Mouse (Mus musculus): ENCODE data around the gene Fyn.

Gene Fyn

GRCm38 (mm10) chr10:39540012-39540647 is 171.5 kb downstream of the Fyn start:
- DNase-seq (ENCODE audit: low spot score), result no peak

GRCm38 (mm10) chr10:39540995-39541394 is 172.3 kb downstream of the Fyn start:
- no peak for DNase-seq (ENCODE audit: low spot score)

- no peak for DNase-seq (ENCODE audit: low spot score)
Measured at GRCm38 (mm10) chr10:39541451-39541874, 172.8 kb downstream of the Fyn start.

- no peak for DNase-seq (ENCODE audit: low spot score)
Measured at GRCm38 (mm10) chr10:39541951-39542521, 173.4 kb downstream of the Fyn start.

GRCm38 (mm10) chr10:39542535-39543257 is 174.0 kb downstream of the Fyn start:
- no peak for DNase-seq (ENCODE audit: low spot score)

GRCm38 (mm10) chr10:39543258-39543770 is 174.7 kb downstream of the Fyn start:
- DNase-seq (ENCODE audit: low spot score), result no peak

- no peak for DNase-seq (ENCODE audit: low spot score)
Measured at GRCm38 (mm10) chr10:39547369-39548074, 178.9 kb downstream of the Fyn start.

GRCm38 (mm10) chr10:39550791-39551190 is 182.1 kb downstream of the Fyn start:
- no peak for DNase-seq (ENCODE audit: low spot score)

GRCm38 (mm10) chr10:39551637-39552185 is 183.1 kb downstream of the Fyn start:
- no peak for DNase-seq (ENCODE audit: low spot score)

- no peak for DNase-seq (ENCODE audit: low spot score)
Measured at GRCm38 (mm10) chr10:39552351-39552814, 183.7 kb downstream of the Fyn start.

- DNase-seq (ENCODE audit: low spot score), result no peak
Measured at GRCm38 (mm10) chr10:39552903-39553302, 184.2 kb downstream of the Fyn start.

GRCm38 (mm10) chr10:39555289-39555715 is 186.6 kb downstream of the Fyn start:
- DNase-seq (ENCODE audit: low spot score), result no peak

- no peak for DNase-seq (ENCODE audit: low spot score)
Measured at GRCm38 (mm10) chr10:39555740-39556139, 187.1 kb downstream of the Fyn start.

GRCm38 (mm10) chr10:39557360-39557759 is 188.7 kb downstream of the Fyn start:
- DNase-seq (ENCODE audit: low spot score), result no peak

GRCm38 (mm10) chr10:39557851-39558250 is 189.2 kb downstream of the Fyn start:
- DNase-seq (ENCODE audit: low spot score), result no peak

GRCm38 (mm10) chr10:39558492-39559005 is 189.9 kb downstream of the Fyn start:
- DNase-seq (ENCODE audit: low spot score), result no peak

GRCm38 (mm10) chr10:39559321-39559720 is 190.7 kb downstream of the Fyn start:
- no peak for DNase-seq (ENCODE audit: low spot score)

GRCm38 (mm10) chr10:39562383-39562782 is 193.7 kb downstream of the Fyn start:
- no peak for DNase-seq (ENCODE audit: low spot score)

GRCm38 (mm10) chr10:39563552-39564223 is 195.0 kb downstream of the Fyn start:
- no peak for DNase-seq (ENCODE audit: low spot score)

GRCm38 (mm10) chr10:39566901-39567300 is 198.2 kb downstream of the Fyn start:
- DNase-seq (ENCODE audit: low spot score), result no peak

GRCm38 (mm10) chr10:39568991-39569390 is 200.3 kb downstream of the Fyn start:
- DNase-seq (ENCODE audit: low spot score), result no peak
